Mouse (Mus musculus): ENCODE results near the gene S100a1.

DNA sequence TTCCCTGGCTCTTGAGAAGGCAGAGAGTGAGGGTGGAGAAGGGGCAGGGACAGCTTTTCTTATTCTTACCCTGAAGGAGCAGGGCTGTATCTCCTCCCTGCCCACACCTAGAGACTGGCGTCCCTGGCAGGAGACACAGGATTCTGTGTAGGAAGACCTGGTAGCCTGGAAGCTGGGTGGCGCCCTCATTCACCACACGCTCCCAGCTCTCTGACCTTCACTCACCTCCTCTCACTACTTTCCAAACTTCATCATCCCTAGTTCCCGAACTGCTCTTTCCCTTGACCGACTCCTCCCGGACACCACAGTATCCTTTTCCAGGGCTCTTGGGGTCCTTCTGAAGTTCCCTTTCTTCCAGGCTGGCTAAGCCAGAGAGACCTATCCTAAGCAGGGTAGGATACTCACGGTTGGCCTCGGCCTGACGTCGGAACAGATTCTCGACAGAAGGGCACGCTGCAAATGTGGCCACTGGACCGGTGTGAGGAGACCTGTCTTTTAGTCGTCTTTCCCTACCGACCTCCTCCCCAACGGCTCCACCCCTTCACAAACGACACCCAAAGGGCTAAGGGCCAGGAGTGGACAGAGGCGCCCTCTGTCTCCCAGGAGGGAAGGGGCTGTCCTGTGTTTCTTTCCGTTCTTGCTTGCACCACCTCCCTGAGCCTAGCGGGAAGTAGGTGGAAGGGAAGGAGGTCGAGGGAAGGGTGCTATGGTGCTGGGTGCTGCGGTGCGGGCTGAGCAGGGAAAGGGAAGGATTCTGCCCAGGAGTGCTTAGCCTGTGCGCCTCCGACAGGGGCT lies at the start of gene S100a1, which contains the start of gene S100a13:
- no peak for TF ChIP-seq POLR2A (IDR thresholded peaks at IDR 0.05; ENCODE audit: borderline replicate concordance, low read depth, low read length)
- TF ChIP-seq CTCF (IDR thresholded peaks at IDR 0.05; ENCODE audit: low read depth, low read length) = no peak
